Mouse (Mus musculus) hematopoietic stem cell, adult 5-6 weeks (primary cell): Measurements from ENCODE around the gene Shisa6. TPM values are rescaled to one million over a fixed set of nuclear protein-coding genes. Genes with fewer than 3 reads are reported as not detected.
"Not testable (repeated sequence)": the region's sequence is repeated elsewhere in the genome, so short reads cannot be mapped to it uniquely, and the experiment has no call there.

Source experiments
- ATAC-seq, 2 experiments: fragments of 125-278 bp in 1 of 2; replicated peaks in 1 of 2; 2 replicates each; pipeline ENCODE4 v1.8.0; 2016 to 2017; ENCODE audit warnings: inconsistent platforms in 2 of 2, mild to moderate bottlenecking in 2 of 2, moderate number of reproducible peaks in 2 of 2, low read depth in 1 of 2, moderate TSS enrichment in 1 of 2; ENCODE audit not compliant: low FRiP score in 2 of 2, poor library complexity in 2 of 2, severe bottlenecking in 2 of 2, insufficient read depth in 1 of 2, low TSS enrichment in 1 of 2
- total RNA-seq: library from RNA; stranded (forward); fragments of 172-1452, 232-1000 nt; gene quantifications from 2 replicates; pipeline ENCODE4 v1.2.3, GENCODE M21; 2017

Shisa6 gene
- total RNA-seq, 1 experiment from 2014 or later: not detected

DNA sequence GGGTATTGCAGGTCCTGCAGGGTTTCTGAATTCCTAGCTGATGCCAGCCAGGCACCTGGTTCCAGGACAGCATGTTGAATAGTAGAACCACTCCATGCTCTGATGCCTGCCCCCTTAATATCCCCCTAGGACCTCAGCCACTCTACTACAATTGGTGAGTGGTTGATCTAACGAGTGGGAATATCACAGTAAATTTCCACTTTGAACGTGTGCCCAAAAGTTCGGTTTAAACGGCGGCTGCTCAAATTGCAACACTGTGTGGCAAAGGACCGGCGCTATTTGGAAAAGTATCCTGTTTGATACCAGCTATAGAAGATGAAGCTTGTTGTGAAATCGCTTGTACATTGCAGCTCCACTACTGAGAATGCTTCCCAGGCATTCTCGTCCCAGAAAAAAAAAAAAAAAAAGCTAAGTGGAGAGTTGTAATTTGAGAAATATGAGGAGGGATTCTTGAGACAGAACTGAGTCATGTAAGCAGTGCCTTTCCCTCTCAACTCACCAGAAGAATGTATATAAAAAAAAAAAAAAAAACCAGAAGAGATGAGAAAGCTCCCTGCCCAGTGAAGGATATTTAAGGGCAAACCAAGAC, 26.8 kb downstream of the Shisa6 start:
- no peak for ATAC-seq

DNA sequence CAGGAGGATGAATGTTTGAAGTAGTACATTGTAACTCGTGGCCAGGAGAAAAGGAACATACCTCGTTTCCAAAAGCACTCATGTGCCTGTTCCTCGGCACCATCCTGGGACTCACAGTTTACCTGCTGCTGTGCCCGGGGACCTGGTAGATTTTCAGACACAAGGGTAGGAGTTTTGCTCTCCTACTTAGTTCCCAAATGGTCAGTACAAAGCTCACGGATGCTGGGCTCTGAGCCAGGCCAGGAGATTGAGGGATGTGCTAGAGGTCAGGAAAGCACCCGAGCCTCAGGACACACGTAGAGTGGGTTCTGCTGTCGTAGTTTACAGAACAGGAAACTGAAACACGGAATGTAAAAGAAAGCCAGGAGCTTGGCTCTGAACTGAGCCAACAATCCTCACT, 29.5 kb downstream of the Shisa6 start:
- ATAC-seq: no peak

DNA sequence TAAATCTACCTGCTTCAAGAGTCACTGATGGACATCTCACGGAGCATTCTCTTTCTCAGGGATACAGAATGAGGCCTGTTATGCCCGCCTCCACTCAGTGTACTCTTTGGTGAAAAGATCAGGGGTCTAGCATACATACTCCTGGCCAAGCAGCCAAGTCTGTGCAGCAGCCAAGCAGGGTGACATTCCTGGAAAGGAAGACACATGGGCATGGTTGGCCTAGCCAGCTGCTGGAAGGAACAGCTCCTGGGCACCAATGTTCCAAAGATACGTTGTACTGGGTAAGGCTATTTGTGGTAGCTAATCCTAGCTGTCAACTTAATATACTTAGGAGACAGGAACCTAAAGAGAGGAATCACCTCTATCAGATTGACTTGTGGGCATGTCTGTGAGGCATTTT, 31.4 kb downstream of the Shisa6 start:
- ATAC-seq: no peak

GRCm38 (mm10) chr11:66487765-66488164, 38.0 kb downstream of the Shisa6 start:
- no peak for ATAC-seq

GRCm38 (mm10) chr11:66482501-66482900, 43.3 kb downstream of the Shisa6 start:
- ATAC-seq: no peak

DNA sequence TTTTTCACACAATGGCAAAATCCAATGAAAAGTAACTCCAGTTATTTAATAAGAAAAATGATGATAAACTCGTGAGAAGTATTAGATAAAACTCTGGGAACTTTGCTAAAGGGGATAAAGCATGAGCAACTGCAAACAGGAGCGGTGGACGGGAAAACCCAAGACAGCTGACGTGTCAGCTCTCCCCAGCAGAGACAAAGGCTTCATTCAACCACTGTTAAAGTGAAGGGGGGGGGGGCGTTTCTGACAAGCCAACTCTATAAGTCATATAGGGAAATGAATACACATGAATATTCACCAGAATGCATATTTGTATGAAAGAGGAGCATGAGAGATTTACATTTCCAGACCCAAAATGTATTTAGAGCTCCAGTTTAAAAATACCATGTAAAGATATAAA, 83.1 kb downstream of the Shisa6 start:
- no peak for ATAC-seq

DNA sequence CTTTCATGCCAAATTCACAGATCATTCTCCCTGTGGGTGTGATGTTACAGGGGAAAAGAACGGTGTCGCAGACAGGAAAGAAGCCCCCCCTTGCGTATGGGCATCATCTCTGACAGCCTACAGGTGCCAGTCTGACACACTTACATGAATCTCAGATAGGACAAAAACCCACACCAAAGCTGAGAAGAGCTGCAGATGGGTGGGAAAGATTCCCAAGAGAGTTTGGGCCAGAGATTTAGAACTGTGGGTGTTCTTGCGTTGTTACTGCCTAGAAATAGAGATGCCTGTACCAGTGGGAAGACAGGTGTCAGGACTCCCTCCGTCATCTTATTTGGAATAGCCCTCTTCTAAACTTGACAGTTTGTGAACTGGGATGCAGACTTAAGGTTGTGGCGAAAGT, 99.6 kb downstream of the Shisa6 start:
- ATAC-seq: no peak

DNA sequence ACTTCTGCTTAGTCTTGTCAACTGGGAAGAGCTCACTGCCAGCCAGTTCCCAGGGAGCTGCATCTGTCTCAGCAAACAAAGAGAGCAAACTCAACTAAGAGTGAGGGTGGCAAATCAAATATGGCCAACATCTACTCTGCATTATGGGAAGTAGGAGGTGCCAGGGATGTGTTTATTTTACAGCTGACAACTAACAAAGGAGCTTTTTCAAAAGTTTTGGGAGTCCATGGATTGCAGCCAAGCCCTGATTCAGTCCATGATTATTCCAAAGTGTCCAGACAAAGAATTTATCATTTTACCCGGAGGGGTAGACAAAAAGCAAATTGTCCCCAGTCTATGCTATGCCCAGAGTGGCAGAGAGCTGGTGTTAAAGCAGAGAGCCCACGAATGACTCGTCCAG, 107.5 kb downstream of the Shisa6 start:
- ATAC-seq: no peak

DNA sequence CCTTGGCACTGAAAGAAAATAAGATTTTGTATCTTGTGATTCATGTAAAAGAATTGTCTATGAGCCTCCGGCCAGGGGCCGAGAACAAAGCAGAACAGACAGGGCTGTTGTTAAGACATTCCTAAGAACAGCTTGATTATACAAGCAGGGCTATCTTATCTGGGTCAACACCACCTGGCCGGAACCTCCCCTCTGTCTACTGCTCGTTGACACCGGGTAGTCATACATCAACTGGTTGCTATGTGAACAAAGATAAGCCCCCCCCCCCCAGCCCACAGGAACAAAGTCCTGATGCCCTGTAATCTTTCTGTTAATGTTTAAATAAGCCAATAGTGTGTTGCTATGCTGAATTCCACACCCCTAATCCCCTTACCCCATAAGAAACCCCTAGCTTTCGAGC, 117.0 kb downstream of the Shisa6 start:
- not testable (repeated sequence) for ATAC-seq

GRCm38 (mm10) chr11:66400036-66400435, 125.7 kb downstream of the Shisa6 start:
- no peak for ATAC-seq

- ATAC-seq: no peak
Measured at GRCm38 (mm10) chr11:66387561-66387960, 138.2 kb downstream of the Shisa6 start.

GRCm38 (mm10) chr11:66371796-66372195, 154.0 kb downstream of the Shisa6 start:
- ATAC-seq: no peak

DNA sequence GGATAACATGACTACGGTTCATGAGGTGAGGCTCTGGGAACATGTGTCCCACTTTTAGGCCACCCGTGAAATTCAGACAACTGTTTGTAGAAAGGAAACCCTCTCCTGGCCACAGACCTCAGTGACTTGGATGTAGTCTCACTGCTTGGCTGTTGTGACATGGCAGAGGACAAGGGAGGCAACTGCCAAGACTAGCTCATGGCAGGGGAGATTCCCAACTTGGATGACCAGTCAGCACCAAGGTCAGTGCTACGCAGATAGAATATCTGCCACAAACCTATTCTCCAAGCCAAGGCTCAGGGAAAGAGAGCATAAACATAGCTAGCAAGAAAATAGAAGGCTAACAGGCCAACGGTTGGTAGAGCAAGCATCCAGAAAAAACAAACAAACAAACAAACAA, 156.0 kb downstream of the Shisa6 start:
- ATAC-seq: no peak

GRCm38 (mm10) chr11:66366809-66367685, 158.7 kb downstream of the Shisa6 start:
- ATAC-seq: no peak

- ATAC-seq: no peak
Measured at GRCm38 (mm10) chr11:66359811-66360210, 166.0 kb downstream of the Shisa6 start.

DNA sequence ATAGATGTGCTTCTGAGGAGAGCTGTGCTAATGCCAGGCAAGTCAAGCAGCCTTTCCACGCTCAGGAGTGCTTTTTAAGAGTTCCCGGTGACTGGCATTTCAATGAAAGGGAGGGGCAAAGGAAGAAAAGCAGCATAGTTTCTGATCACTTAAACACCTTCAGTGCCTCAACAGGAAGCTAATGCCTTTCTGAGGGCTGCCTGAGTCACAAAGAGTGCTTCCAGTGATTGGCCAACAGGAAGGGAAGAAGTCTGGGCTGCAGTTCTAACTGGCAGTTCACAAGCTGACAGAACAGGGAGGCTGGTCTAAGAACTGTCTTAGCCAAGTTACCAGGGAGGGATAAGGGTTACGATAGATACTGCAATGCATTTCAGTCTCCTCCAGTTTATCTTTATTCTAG, 180.9 kb downstream of the Shisa6 start:
- ATAC-seq: no peak

- ATAC-seq: no peak
Measured at GRCm38 (mm10) chr11:66336313-66336712, 189.5 kb downstream of the Shisa6 start.

- ATAC-seq: no peak
Measured at GRCm38 (mm10) chr11:66312764-66313163, 213.0 kb downstream of the Shisa6 start.

DNA sequence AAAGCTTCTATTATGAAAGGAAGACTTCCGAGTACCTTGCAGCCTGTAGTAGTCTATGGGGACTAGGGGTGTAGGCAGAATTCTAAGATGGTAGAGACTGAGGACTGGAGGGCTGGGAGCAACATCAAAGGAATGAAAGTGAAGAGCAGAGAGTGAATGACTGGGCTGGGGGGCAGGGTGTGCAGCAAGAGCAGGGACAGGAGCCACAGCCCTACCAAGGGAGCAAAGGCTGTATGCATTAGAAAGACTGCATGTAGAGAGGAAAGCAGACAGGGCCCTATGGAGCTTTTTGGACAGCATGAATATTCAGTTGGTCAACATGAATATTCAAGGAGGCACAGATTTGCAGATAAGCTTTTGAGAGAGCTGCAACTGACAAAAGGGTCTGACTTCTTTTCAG, 221.4 kb downstream of the Shisa6 start:
- ATAC-seq: no peak
